Mouse (Mus musculus) midbrain, embryonic 10.5 days (tissue): Measurements from ENCODE around the gene Gm45213. TPM values are rescaled to one million over a fixed set of nuclear protein-coding genes. Genes with fewer than 3 reads are reported as not detected.

ENCODE experiments used
- DNase-seq: peaks from one replicate; pipeline ENCODE4 v3.0.0-alpha.2; 2017; ENCODE audit warnings: low spot score
- H3K27ac ChIP-seq: fragments of 300-500 bp; sonication (generic); replicated peaks from 2 replicates; pipeline ENCODE4 v1.5.1; 2016; ENCODE audit warnings: mild to moderate bottlenecking
- H3K27me3 ChIP-seq: fragments of 300-500 bp; sonication (generic); 2 replicates; pipeline ENCODE4 v1.6.1; 2016; ENCODE audit warnings: low read depth, mild to moderate bottlenecking; ENCODE audit not compliant: poor library complexity, severe bottlenecking
- H3K36me3 ChIP-seq: fragments of 300-500 bp; sonication (generic); 2 replicates; pipeline ENCODE4 v1.6.1; 2016; ENCODE audit warnings: mild to moderate bottlenecking, moderate library complexity
- H3K4me1 ChIP-seq: fragments of 300-500 bp; sonication (generic); 2 replicates; pipeline ENCODE4 v1.6.1; 2016
- H3K4me3 ChIP-seq: fragments of 300-500 bp; sonication (generic); 2 replicates; pipeline ENCODE4 v1.5.1; 2016; ENCODE audit warnings: mild to moderate bottlenecking, moderate library complexity
- H3K9me3 ChIP-seq: fragments of 300-500 bp; sonication (generic); replicated peaks from 2 replicates; pipeline ENCODE4 v1.6.1; 2016; ENCODE audit warnings: mild to moderate bottlenecking
- WGBS: fragments of 180-500 bp; shearing (Covaris S2); methylation state at CpG from one replicate; pipeline ENCODE4 v1.1.7; 2016; 5-methylcytosine and 5-hydroxymethylcytosine counted together
- polyA plus RNA-seq: library from polyadenylated mRNA; unstranded; fragments of >200 nt; fragmentation: Nextera tagmentation; extraction: Ambion mirVana; gene quantifications from 2 replicates; pipeline ENCODE4 v1.2.1, GENCODE M21; 2016

Gene Gm45213
- not detected in 2 replicates for polyA plus RNA-seq

DNA sequence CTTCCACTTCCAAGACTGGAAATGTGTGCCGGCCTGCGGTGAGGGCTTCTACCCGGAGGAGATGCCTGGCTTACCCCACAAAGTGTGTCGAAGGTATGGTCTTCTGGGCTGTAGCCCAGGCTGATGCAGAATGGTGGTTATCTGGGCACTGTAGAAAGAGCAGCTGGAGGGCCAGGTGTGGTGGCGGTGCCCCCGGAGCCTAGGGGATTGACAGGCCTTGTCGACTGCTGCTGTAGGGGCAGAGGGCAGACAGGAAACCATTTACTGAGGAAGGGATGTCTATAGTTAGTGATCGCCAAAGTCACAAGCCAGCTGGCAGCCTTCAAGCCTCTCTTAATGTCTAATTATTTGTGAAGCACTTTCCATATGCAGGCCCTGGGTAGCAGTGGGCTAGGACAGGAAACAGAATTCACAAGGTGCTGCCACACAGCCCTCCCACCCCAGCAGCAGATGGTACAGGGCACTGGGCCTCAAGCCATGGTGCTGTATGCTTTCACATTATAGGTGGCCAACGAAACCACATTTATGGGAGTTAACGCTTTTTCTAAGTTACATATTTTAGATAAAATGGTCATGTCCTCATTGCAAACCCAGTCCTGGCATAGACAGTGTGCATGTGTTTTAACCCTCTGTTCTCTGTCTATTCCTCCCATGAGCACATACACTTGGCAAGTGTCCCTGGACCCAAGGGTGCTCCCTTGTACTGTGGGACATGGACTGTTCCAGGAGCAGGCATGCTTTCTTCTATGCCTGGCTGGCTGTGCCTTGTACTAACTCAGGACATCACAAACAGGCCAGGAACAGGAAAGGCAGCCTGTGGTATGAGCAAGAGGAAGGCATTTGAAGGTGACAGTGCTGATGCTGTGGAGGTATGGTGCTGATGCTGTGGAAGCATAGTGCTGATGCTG is at the start of gene Gm45213:
Gm45213 (plus strand) TSS at position 51 of the 908 bp plus-strand sequence.
- peaks cover 40% of the 10 kb centered on the region for H3K4me1 ChIP-seq
- no peaks in the 10 kb centered on the region for H3K9me3 ChIP-seq
- H3K27me3 ChIP-seq: no peaks in the 10 kb centered on the region
- no peaks in the 10 kb centered on the region for H3K36me3 ChIP-seq
- 87% methylated on average over 10 of the region's 10 CpGs for WGBS
- H3K27ac ChIP-seq: no peak within 1 kb of the TSS
- no peak within 1 kb of the TSS for H3K4me3 ChIP-seq
- no peak for DNase-seq

DNA sequence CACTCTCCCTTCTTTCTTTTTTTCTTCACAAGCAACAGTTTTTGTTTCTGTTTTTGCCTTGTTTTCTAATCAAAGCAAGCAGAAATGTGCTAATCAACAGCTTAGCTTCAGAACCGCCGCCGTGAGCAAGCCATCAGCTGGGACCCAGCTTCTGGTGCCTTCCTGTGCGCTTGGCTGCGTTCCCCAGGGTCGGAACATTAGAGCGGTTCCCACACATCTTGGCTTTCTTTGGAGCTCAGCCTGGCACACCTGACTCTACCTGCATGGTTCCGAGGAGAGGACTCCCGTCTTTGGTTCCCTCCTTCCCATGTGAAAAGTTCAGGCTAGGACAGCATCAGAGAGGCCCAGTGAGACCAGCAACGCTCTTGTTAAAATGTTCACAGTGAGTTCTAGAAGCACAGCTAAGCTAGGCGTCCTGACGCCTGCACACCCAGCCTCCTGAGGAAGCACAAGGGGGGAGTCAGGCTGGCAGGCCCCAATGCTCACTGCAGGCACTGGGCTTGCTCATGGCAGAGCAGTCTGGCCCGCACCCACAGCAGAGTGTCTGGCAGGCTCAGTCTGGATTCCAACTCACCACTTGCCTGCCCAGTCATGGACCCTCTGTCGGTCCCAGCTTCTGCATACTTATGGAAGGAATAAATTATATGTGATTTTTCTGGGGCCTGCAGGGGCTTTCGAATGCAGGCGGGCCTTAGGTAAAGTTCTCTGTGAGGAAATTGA is 42.2 kb upstream of the Gm45213 start:
- Histone ChIP-seq H3K36me3 (no peaks in the 10 kb centered on the region), H3K27me3 (no peaks in the 10 kb centered on the region), H3K27ac (no peak overlapping the region), H3K9me3 (peaks cover 11% of the 10 kb centered on the region; the same call in 1 of the 2 replicates), H3K4me1 (no peaks in the 10 kb centered on the region), H3K4me3 (no peak overlapping the region)
- no peak for DNase-seq
- 92% methylated on average over 16 of the region's 16 CpGs for WGBS

DNA sequence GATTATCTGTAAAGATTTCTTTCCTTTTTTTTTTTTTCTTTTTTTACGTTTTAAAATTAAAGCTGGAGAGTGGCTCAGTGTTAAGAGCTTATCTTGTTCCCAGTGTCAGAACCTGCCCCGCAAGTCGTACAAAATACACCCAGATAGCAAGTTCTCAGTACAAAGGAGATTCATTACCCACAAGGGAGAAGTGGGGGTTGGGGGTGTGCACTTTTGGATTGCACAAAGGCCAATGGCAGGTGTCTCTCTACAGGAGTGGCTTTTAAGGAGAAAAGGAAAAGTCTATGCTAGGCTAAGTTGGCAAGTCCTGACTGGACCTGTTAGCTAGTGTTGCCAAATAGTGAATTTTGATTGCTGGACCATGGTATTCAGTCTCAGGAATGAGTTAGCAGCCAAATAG is 41.6 kb upstream of the Gm45213 start:
- Histone ChIP-seq H3K4me3 (no peak overlapping the region), H3K4me1 (no peaks in the 10 kb centered on the region), H3K27me3 (no peaks in the 10 kb centered on the region), H3K36me3 (no peaks in the 10 kb centered on the region), H3K9me3 (peaks cover 11% of the 10 kb centered on the region; the same call in 1 of the 2 replicates), H3K27ac (no peak overlapping the region)
- no peak for DNase-seq
- 82% methylated on average over 3 of the region's 3 CpGs for WGBS

DNA sequence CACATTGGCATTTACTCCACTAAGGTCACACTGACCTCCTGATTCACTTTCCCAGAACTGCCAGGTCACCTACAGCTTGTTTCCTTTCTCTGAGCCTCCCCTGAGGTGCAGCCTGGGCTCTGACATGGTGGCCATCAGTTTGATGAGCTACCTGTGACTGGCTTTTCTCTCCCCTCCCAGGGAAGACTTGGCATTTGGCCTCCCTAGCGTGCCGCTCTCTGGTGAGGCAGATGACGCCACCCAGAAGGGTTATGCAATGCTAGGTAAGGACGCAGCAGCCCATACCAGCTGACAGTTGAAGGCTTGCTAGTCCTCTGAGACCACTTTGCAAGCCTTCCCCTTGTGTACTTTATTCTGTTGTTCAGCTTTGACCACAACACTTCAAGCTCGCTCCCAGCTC is 40.0 kb upstream of the Gm45213 start:
- no peak overlapping the region for H3K27ac ChIP-seq
- DNase-seq: no peak
- no peaks in the 10 kb centered on the region for H3K36me3 ChIP-seq
- H3K27me3 ChIP-seq: no peaks in the 10 kb centered on the region
- WGBS: 89% methylated on average over 5 of the region's 5 CpGs
- no peaks in the 10 kb centered on the region for H3K4me1 ChIP-seq
- H3K9me3 ChIP-seq: peaks cover 7% of the 10 kb centered on the region; the same call in 1 of the 2 replicates
- no peak overlapping the region for H3K4me3 ChIP-seq

DNA sequence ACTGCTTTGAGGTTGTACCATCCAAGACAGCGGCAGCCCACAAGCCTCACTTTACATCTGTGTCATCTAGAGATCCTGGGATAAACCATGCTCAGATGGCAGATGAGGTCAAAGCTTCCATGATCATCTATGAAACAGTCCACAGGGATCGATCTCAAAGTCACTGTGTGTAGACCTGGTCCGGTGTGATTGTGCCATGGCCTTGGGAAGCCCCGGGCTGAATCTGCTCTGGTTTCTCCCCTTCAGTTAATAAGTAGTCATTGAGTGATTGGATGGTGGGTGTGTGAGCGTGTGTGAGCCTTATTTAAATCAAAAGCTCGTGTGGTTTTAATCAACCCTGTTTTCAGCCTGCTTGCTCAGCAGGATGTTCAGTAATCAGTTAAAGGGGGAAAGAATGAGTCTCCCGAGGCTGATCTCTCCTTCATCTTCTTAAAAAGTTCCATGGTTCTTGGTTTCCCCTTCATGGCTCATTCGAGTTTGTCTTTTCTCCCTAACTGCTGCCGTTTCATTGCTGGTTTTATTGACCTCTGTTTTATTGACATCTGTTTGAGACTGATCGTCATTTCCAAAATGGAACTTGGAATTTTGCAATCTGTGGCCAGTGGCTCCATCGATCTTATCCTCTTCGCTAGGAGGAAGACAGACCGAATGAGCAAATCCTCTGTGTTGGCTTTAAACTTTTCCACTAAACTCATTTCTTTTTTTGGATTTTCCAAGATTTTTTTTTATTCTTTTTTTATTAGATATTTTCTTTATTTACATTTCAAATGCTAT is 39.4 kb upstream of the Gm45213 start:
- H3K4me3 ChIP-seq: no peak overlapping the region
- peaks cover 6% of the 10 kb centered on the region; the same call in 1 of the 2 replicates for H3K9me3 ChIP-seq
- no peak overlapping the region for H3K27ac ChIP-seq
- no peak for DNase-seq
- WGBS: 76% methylated on average over 13 of the region's 13 CpGs
- no peaks in the 10 kb centered on the region for H3K27me3 ChIP-seq
- H3K36me3 ChIP-seq: no peaks in the 10 kb centered on the region
- no peaks in the 10 kb centered on the region for H3K4me1 ChIP-seq

DNA sequence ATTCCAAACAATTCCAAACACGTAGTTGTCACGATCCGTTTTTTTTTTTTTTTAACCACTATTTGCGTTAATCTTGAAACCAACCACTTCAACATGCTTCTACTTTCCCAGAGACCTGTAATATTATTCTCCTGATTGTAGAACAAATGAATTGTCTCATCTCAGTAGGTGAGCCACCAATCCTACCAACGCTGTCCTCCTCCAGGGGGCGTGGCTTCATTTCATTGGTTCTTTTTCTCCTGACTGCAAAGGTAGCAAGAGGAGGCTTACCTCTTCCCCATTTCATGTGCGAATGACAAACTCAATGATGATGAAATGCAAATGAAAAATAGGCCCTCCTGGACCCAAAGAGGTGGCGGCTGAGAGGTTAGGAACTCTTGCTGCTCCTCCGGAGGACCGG is 38.3 kb upstream of the Gm45213 start:
- 87% methylated on average over 10 of the region's 10 CpGs for WGBS
- H3K4me1 ChIP-seq: no peaks in the 10 kb centered on the region
- H3K4me3 ChIP-seq: no peak overlapping the region
- H3K27ac ChIP-seq: no peak overlapping the region
- no peaks in the 10 kb centered on the region for H3K9me3 ChIP-seq
- no peaks in the 10 kb centered on the region for H3K36me3 ChIP-seq
- DNase-seq: no peak
- H3K27me3 ChIP-seq: no peaks in the 10 kb centered on the region

DNA sequence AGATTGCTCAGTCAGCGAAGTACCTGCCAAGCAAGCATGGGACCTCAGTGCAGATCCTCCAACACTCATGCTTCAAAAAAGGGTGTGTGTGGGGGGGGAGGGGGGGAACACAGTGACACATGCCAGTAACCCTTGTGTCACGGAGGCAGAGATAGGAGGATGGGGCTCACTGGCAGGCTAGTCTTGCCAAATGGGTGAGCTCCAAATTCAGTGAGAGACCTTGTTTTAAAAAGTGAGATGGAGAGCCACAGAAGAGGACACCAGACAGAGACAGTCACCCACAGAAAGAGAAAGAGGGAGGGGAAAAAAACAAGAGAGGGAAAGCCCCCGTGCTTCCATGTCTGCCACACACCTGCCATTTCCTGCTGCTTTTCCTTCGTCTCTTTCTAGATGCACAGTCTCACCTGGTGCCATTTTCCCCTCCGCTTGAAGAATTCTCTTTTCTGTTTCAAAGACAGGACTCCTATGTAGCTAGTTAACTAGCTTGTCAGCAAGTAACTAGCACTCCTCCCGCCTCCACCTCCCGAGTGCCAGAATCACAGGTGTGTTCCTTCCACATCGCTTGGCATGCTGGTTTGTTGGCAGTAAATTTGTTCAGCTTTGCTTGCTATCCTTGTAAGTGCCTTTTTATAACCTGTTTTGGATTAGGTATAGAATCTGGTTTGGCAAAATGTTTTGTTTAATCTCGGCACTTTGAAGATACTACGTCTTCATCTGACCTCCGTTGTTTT is 35.1 kb upstream of the Gm45213 start:
- Histone ChIP-seq H3K4me1 (peaks cover 13% of the 10 kb centered on the region), H3K27ac (no peak overlapping the region), H3K27me3 (no peaks in the 10 kb centered on the region), H3K9me3 (no peaks in the 10 kb centered on the region), H3K4me3 (no peak overlapping the region), H3K36me3 (no peaks in the 10 kb centered on the region)
- DNase-seq: no peak
- 92% methylated on average over 11 of the region's 11 CpGs for WGBS

DNA sequence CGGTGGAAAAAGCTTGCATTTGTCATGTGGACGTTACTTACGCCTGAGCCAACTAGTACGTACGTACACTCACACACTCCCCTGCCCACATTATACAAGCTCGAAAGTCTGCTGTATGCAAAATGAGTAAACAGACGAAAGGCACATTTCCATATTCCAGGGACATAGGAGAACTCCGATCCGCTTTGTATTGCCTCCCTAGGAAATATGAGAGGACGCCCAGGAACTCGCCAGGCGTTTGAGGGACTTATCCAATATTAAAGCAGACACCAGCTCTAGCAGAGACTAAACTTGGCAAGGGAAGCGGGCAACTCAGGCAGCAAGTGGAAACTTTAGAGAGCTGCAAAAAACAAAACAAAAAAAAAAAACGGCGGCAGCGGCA is 34.5 kb upstream of the Gm45213 start:
- no peak overlapping the region for H3K27ac ChIP-seq
- H3K4me1 ChIP-seq: peaks cover 16% of the 10 kb centered on the region
- no peaks in the 10 kb centered on the region for H3K36me3 ChIP-seq
- H3K9me3 ChIP-seq: no peaks in the 10 kb centered on the region
- H3K4me3 ChIP-seq: no peak overlapping the region
- WGBS: 90% methylated on average over 16 of the region's 16 CpGs
- H3K27me3 ChIP-seq: no peaks in the 10 kb centered on the region
- DNase-seq: no peak

DNA sequence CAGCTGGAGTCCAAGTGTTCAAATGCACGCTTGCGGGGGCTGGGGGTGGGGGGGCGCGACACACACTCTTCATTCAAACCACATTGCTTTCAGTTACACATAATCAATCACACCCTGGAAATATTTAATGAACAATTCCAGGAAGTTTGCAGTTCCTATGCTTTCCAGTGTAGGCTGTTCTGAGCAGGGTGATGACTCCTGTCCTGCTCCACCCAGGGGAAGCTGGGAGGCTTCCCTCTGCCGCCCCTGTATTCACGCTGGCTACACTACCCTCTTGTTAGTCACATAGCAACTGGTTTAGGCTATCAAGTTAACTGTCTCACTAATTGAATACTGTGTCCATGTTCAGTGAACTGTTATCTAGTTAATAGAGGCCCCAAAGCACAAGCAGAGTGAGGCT is 32.9 kb upstream of the Gm45213 start:
- DNase-seq: no peak
- no peak overlapping the region for H3K27ac ChIP-seq
- WGBS: 82% methylated on average over 6 of the region's 6 CpGs
- H3K36me3 ChIP-seq: no peaks in the 10 kb centered on the region
- H3K4me3 ChIP-seq: no peak overlapping the region
- H3K27me3 ChIP-seq: no peaks in the 10 kb centered on the region
- H3K4me1 ChIP-seq: peaks cover 16% of the 10 kb centered on the region
- H3K9me3 ChIP-seq: no peaks in the 10 kb centered on the region

DNA sequence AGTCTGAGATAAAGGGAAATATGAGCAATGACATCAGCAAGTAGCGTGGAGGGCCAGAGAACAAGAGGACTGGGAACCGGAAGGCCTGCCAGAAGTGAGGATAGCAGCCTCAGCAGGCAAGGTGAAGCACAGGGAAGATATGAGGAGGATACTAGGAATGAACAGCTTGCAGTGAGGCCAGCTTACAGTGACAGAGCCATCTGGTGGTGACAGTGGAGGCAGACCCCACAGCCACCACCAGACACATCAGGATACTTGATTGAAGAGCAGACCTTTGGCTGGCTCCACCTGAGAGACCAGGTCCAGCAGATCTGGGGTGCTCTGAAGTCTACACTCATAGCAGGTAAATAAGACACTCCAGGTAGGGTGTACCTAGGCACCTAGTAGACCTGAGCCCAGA is 15.7 kb upstream of the Gm45213 start:
- H3K36me3 ChIP-seq: no peaks in the 10 kb centered on the region
- no peaks in the 10 kb centered on the region for H3K4me1 ChIP-seq
- H3K9me3 ChIP-seq: no peaks in the 10 kb centered on the region
- H3K27ac ChIP-seq: no peak overlapping the region
- no peak overlapping the region for H3K4me3 ChIP-seq
- WGBS: 78% methylated on average over 2 of the region's 2 CpGs
- no peaks in the 10 kb centered on the region for H3K27me3 ChIP-seq
- DNase-seq: no peak

DNA sequence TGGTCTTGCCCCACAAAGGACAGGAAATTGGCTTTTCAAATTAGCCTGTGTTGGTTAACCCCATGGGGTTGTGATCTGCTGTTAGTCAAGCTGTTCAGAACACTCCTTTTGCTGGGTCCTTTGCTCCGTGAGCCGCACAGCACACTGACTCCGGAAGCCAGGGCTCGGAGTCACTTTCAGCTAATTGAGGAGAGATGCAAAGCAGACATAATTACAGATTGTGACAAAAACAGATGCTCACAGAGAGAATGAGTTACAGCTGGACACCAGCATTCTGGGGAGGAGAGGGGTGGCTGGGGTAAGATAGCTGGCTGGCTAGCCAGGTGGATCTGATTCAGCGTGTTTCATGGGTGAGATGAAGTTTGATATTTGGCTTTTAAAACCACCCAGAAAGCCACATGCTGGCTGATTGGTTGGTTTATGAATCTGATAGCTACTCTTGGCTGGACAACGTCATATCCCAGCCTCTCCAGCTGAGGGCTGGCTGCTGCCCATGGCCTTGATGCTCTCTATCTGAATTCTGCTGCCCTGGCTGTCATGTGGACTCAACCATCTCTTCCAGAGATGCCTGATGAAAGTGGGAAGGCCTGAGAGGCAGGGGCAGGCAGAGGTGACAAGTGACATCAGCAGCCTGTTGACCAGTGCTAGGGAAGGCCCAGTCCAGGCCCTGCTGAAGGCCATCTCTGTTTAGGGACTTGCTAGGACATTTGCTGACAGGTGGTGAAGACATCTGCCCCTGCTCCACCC is 14.5 kb upstream of the Gm45213 start:
- H3K36me3 ChIP-seq: no peaks in the 10 kb centered on the region
- H3K4me3 ChIP-seq: no peak overlapping the region
- H3K27me3 ChIP-seq: no peaks in the 10 kb centered on the region
- no peak overlapping the region for H3K27ac ChIP-seq
- DNase-seq: no peak
- no peaks in the 10 kb centered on the region for H3K9me3 ChIP-seq
- 74% methylated on average over 6 of the region's 6 CpGs for WGBS
- H3K4me1 ChIP-seq: no peaks in the 10 kb centered on the region
